10 mouse cellular contexts compared by ENCODE assay signal in the genomic region with DNA sequence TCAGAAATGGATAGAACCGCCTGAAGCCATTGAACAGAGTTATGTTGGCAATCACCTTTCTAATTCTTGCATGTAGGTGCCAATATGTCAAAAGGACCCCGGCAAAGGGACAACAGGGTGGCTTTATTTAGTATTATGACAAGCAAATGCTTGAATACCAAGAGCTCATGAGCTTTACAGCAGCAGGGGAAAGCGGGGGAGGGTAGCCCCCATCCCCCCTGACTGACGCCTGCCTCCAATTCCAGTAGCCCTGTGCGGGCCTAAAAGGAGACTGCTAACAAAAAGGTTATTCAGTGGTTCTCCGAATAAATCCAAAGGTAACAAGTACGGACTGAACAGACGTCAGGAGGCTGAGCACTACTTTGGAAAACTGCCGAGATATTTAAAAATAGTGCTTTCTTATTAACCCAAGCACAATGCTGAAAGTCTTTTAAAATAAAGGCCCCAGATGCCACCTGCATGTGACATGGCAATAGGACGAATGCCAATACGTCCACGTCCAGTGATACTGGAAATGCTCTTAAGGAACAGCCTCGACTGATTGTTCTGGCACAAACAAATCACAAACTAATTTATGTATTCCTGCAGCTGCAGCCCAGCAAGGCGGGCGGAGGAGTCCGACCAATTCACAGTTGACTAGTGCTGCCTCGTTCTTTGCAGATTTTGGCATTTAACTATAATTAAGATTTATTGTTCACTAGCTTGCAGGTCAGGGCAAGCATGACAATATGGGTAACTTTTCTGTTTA.
A peak's percentile ranks its signal among the peaks of the same experiment; 100 is the strongest.
DNase-seq lines count a peak whose midpoint lies in the region; ATAC-seq and TF ChIP-seq lines count a peak whose summit lies in the region.
"Had no signal": no experiment of that assay in that cellular context is flagged by ENCODE, and none has a peak within 500 bp of the region (broad histone marks: within the 10 kb centered on the region; RNA-seq: fewer than 3 reads in every experiment).

No protein-coding gene starts in this region.

- H3K9ac ChIP-seq in kidney, embryonic 15.5 days = no peak overlapping the region; the same call in 1 of the 2 replicates
- H3K9ac ChIP-seq in hindbrain, embryonic 14.5 days = no peak overlapping the region
- no peak overlapping the region for H3K9ac ChIP-seq in midbrain, postnatal 0 days (replicated peaks; ENCODE audit: low read length, poor library complexity, severe bottlenecking)
- H3K9ac ChIP-seq: embryonic facial prominence, embryonic 15.5 days had no signal

- TF ChIP-seq CTCF in midbrain, postnatal 0 days (IDR thresholded peaks at IDR 0.05) = no peak

- no peak for DNase-seq in kidney, adult 18-20 months
- DNase-seq in cerebellum, postnatal 14 days = peak; percentile 54 to 62
- DNase-seq in hindbrain, embryonic 14.5 days (ENCODE audit: low spot score) = no peak
- DNase-seq in midbrain, postnatal 0 days (ENCODE audit: low spot score) = peak; percentile 64
- no peak for DNase-seq in layer of hippocampus, postnatal 36 days
- no peak for DNase-seq in heart, postnatal 4 days
- no peak for DNase-seq in layer of hippocampus, postnatal 25 days (ENCODE audit: extremely low spot score in 1 of 2, low spot score in 1 of 2)

- 30% methylated on average over 17 of the region's 17 CpGs for WGBS in kidney, embryonic 15.5 days
- WGBS in hindbrain, embryonic 14.5 days = 29% methylated on average over 17 of the region's 17 CpGs
- 40% methylated on average over 17 of the region's 17 CpGs for WGBS in midbrain, postnatal 0 days

- no peaks in the 10 kb centered on the region for H3K9me3 ChIP-seq in kidney, embryonic 15.5 days (replicated peaks)
- no peaks in the 10 kb centered on the region for H3K9me3 ChIP-seq in hindbrain, embryonic 14.5 days (ENCODE audit: control insufficient read depth, low read length)
- no peaks in the 10 kb centered on the region for H3K9me3 ChIP-seq in midbrain, postnatal 0 days (ENCODE audit: low read length)
- H3K9me3 ChIP-seq: embryonic facial prominence, embryonic 15.5 days; heart, embryonic 10.5 days had no signal

- peak overlapping the region; percentile 41 for H3K4me2 ChIP-seq in kidney, embryonic 15.5 days
- 0 out of 2 replicates have a peak overlapping the region, but pooled peaks have one; percentile 0 for H3K4me2 ChIP-seq in hindbrain, embryonic 14.5 days (replicated peaks)
- no peak overlapping the region for H3K4me2 ChIP-seq in midbrain, postnatal 0 days (ENCODE audit: low read depth, low read length, poor library complexity, severe bottlenecking)
- H3K4me2 ChIP-seq: embryonic facial prominence, embryonic 15.5 days had no signal

- H3K27ac ChIP-seq in kidney, embryonic 15.5 days = no peak overlapping the region
- peak overlapping the region; percentile 71 for H3K27ac ChIP-seq in hindbrain, embryonic 14.5 days
- H3K27ac ChIP-seq in midbrain, postnatal 0 days (ENCODE audit: low read depth, low read length) = no peak overlapping the region
- H3K27ac ChIP-seq: embryonic facial prominence, embryonic 15.5 days; heart, embryonic 10.5 days had no signal

- peaks cover 13% of the 10 kb centered on the region for H3K27me3 ChIP-seq in kidney, embryonic 15.5 days
- H3K27me3 ChIP-seq in hindbrain, embryonic 14.5 days (ENCODE audit: control insufficient read depth, insufficient read depth, low read length) = no peaks in the 10 kb centered on the region
- no peaks in the 10 kb centered on the region for H3K27me3 ChIP-seq in midbrain, postnatal 0 days (ENCODE audit: insufficient read depth, low read length)

- no peaks in the 10 kb centered on the region for H3K36me3 ChIP-seq in kidney, embryonic 15.5 days
- no peaks in the 10 kb centered on the region for H3K36me3 ChIP-seq in hindbrain, embryonic 14.5 days (replicated peaks; ENCODE audit: control insufficient read depth, insufficient read depth)
- no peaks in the 10 kb centered on the region for H3K36me3 ChIP-seq in midbrain, postnatal 0 days (ENCODE audit: insufficient read depth, low read length)
- H3K36me3 ChIP-seq: embryonic facial prominence, embryonic 15.5 days; heart, embryonic 10.5 days had no signal

- H3K4me3 ChIP-seq in kidney, embryonic 15.5 days (replicated peaks) = 0 out of 2 replicates have a peak overlapping the region, but pooled peaks have one; percentile 0
- H3K4me3 ChIP-seq in hindbrain, embryonic 14.5 days (replicated peaks; ENCODE audit: low read length) = no peak overlapping the region
- no peak overlapping the region for H3K4me3 ChIP-seq in midbrain, postnatal 0 days (ENCODE audit: low read depth, low read length)
- H3K4me3 ChIP-seq: embryonic facial prominence, embryonic 15.5 days; heart, embryonic 10.5 days had no signal

- peak; percentile 55 for ATAC-seq in kidney, embryonic 15.5 days (replicated peaks; ENCODE audit: low FRiP score)
- peak; percentile 29 for ATAC-seq in hindbrain, embryonic 14.5 days (ENCODE audit: low FRiP score)
- ATAC-seq in midbrain, postnatal 0 days (ENCODE audit: low FRiP score) = no peak

- H3K4me1 ChIP-seq in kidney, embryonic 15.5 days = peaks cover 38% of the 10 kb centered on the region
- peaks cover 40% of the 10 kb centered on the region for H3K4me1 ChIP-seq in hindbrain, embryonic 14.5 days (replicated peaks; ENCODE audit: control insufficient read depth, insufficient read depth, low read length)
- H3K4me1 ChIP-seq in midbrain, postnatal 0 days (ENCODE audit: insufficient read depth, low read length) = 0 out of 2 replicates have a peak, but pooled peaks cover 3% of the 10 kb centered on the region

Comparison
In these comparisons a context has a peak if more than half of its experiments do, and no peak if none do; other contexts are left out.
1. DNase-seq: peak in cerebellum, postnatal 14 days (2 of 2) and midbrain, postnatal 0 days (single experiment); none in kidney, adult 18-20 months (single experiment), hindbrain, embryonic 14.5 days (single experiment), layer of hippocampus, postnatal 36 days (0 of 2), heart, postnatal 4 days (single experiment) and layer of hippocampus, postnatal 25 days (0 of 2).